Mouse (Mus musculus) limb, embryonic 12.5 days (tissue): ENCODE data around the gene Arhgef19. TPM values are rescaled to one million over a fixed set of nuclear protein-coding genes. Genes with fewer than 3 reads are reported as not detected.

ENCODE experiments used
- ATAC-seq: fragments of 200-750 bp; cut with Nextera tagmentation; 2 replicates; pipeline ENCODE4 v1.8.0; 2017; ENCODE audit warnings: low read depth, moderate TSS enrichment; ENCODE audit not compliant: insufficient number of reproducible peaks, insufficient read depth, low FRiP score, low TSS enrichment
- H3K27ac ChIP-seq: fragments of 300-500 bp; sonication (generic); 2 replicates; pipeline ENCODE4 v1.5.1; 2016; ENCODE audit warnings: mild to moderate bottlenecking, moderate library complexity
- H3K27me3 ChIP-seq: fragments of 300-500 bp; sonication (generic); 2 replicates; pipeline ENCODE4 v1.6.1; 2016; ENCODE audit warnings: mild to moderate bottlenecking, moderate library complexity
- H3K36me3 ChIP-seq: fragments of 300-500 bp; sonication (generic); 2 replicates; pipeline ENCODE4 v1.6.1; 2016; ENCODE audit warnings: mild to moderate bottlenecking, moderate library complexity
- H3K4me1 ChIP-seq: fragments of 300-500 bp; sonication (generic); replicated peaks from 2 replicates; pipeline ENCODE4 v1.6.1; 2016
- H3K4me2 ChIP-seq: fragments of 300-500 bp; sonication (generic); 2 replicates; pipeline ENCODE4 v1.6.1; 2016; ENCODE audit warnings: mild to moderate bottlenecking, moderate library complexity
- H3K4me3 ChIP-seq: fragments of 300-500 bp; sonication (generic); replicated peaks from 2 replicates; pipeline ENCODE4 v1.5.1; 2016; ENCODE audit warnings: mild to moderate bottlenecking
- H3K9ac ChIP-seq: fragments of 300-500 bp; sonication (generic); replicated peaks from 2 replicates; pipeline ENCODE4 v1.6.1; 2016; ENCODE audit warnings: mild to moderate bottlenecking, moderate library complexity
- H3K9me3 ChIP-seq: fragments of 300-500 bp; sonication (generic); 2 replicates; pipeline ENCODE4 v1.6.1; 2016; ENCODE audit warnings: mild to moderate bottlenecking, moderate library complexity
- WGBS: fragments of 180-500 bp; shearing (Covaris S2); methylation state at CpG from one replicate; pipeline ENCODE4 v1.1.7; 2016; 5-methylcytosine and 5-hydroxymethylcytosine counted together
- polyA plus RNA-seq: library from polyadenylated mRNA; unstranded; fragments of >200 nt; fragmentation: Nextera tagmentation; extraction: Ambion mirVana; gene quantifications from 2 replicates; pipeline ENCODE4 v1.2.1, GENCODE M21; 2016

Arhgef19 gene
- polyA plus RNA-seq, 1 experiment from 2014 or later: 9.1 TPM

GRCm38 (mm10) chr4:141238492-141239387 lies 559 bp upstream of the Arhgef19 start:
- WGBS: 6% methylated on average over 20 of the region's 20 CpGs
- H3K9me3 ChIP-seq: no peaks in the 10 kb centered on the region
- no peak for ATAC-seq
- no peak overlapping the region for H3K27ac ChIP-seq
- no peaks in the 10 kb centered on the region for H3K36me3 ChIP-seq
- H3K4me2 ChIP-seq: peak overlapping the region; percentile 69
- H3K4me3 ChIP-seq: peak overlapping the region; percentile 41
- peak overlapping the region; percentile 19; the same call in 1 of the 2 replicates for H3K9ac ChIP-seq
- H3K27me3 ChIP-seq: peaks cover 79% of the 10 kb centered on the region
- H3K4me1 ChIP-seq: peaks cover 37% of the 10 kb centered on the region

GRCm38 (mm10) chr4:141240617-141241016 lies 1.3 kb downstream of the Arhgef19 start:
- H3K4me3 ChIP-seq: peak overlapping the region; percentile 2; the same call in 1 of the 2 replicates
- WGBS: 2% methylated on average over 14 of the region's 14 CpGs

GRCm38 (mm10) chr4:141241861-141242260 lies 2.6 kb downstream of the Arhgef19 start:
- H3K27me3 ChIP-seq: peaks cover 98% of the 10 kb centered on the region
- no peak for ATAC-seq
- no peaks in the 10 kb centered on the region for H3K9me3 ChIP-seq
- H3K4me3 ChIP-seq: 0 out of 2 replicates have a peak overlapping the region, but pooled peaks have one; percentile 22
- WGBS: 28% methylated on average over 15 of the region's 15 CpGs
- no peak overlapping the region for H3K27ac ChIP-seq
- peaks cover 65% of the 10 kb centered on the region for H3K4me1 ChIP-seq
- H3K9ac ChIP-seq: no peak overlapping the region
- no peaks in the 10 kb centered on the region for H3K36me3 ChIP-seq
- peak overlapping the region; percentile 47 for H3K4me2 ChIP-seq

More at GRCm38 (mm10) chr4:141240617-141241016, 1.3 kb downstream of the Arhgef19 start:
- no peak overlapping the region for H3K9ac ChIP-seq
- peak overlapping the region; percentile 69 for H3K4me2 ChIP-seq
- peaks cover 53% of the 10 kb centered on the region for H3K4me1 ChIP-seq
- H3K27me3 ChIP-seq: peaks cover 95% of the 10 kb centered on the region
- H3K36me3 ChIP-seq: no peaks in the 10 kb centered on the region
- no peak overlapping the region for H3K27ac ChIP-seq
- ATAC-seq: no peak
- no peaks in the 10 kb centered on the region for H3K9me3 ChIP-seq

DNA sequence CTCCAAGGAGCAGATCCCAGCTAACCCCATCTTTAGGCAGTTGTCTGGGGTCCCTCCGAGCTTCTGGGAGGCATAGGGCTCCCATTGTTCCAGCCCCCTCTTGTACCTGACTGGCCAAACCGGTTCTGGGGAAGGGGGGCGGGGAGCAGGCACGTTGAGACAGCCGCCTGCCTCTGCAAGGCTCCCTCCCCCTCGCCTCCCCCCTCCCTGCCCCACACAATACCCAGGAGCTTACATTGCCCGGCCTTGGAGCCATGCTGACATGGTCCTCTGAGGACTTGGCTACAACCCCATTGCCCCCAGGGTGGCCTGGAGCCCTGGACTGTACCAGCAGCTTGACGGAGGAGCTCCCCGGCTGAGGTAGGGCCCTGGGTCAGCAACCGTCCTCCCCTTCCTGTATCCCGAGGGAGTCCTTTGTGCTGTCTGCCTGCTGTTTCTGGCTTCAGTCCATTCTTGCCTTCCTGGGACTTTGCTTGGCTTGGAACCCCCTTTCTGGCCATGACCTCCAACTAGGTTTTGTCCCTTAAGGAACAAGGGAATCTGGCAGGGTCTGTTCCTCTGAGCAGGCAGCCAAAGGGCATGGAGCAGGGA lies 3.4 kb downstream of the Arhgef19 start:
- 8% methylated on average over 11 of the region's 11 CpGs for WGBS
- no peak for ATAC-seq
- H3K9ac ChIP-seq: peak overlapping the region; percentile 14

DNA sequence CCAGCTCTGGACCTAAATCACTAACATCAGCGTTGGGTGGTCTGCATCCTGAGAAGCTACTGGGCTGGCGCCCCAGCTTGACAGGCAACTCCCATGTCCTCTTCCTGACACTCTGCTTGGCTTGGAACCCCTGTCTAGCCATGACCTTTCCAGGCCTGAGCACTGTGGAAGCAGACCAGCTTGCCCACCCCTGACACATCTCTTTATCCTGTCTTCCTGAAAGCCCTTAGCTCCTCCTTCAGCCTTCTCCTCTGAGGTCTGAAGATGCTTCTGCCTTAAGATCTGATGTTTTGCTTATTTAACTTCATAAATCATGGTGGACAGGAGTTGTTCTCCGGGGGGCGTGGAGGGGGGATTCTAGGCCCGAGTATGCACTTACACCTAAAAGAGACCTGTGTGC lies 4.3 kb downstream of the Arhgef19 start:
- Histone ChIP-seq H3K4me1 (peaks cover 83% of the 10 kb centered on the region), H3K36me3 (no peaks in the 10 kb centered on the region), H3K27me3 (peaks cover 100% of the 10 kb centered on the region), H3K27ac (no peak overlapping the region), H3K9me3 (no peaks in the 10 kb centered on the region), H3K9ac (no peak overlapping the region), H3K4me3 (0 out of 2 replicates have a peak overlapping the region, but pooled peaks have one; percentile 22), H3K4me2 (peak overlapping the region; percentile 47)
- no peak for ATAC-seq
- 65% methylated on average over 5 of the region's 5 CpGs for WGBS

More for the DNA sequence above, 3.4 kb downstream of the Arhgef19 start:
- no peaks in the 10 kb centered on the region for H3K9me3 ChIP-seq
- H3K36me3 ChIP-seq: no peaks in the 10 kb centered on the region
- peaks cover 99% of the 10 kb centered on the region for H3K27me3 ChIP-seq
- H3K4me2 ChIP-seq: peak overlapping the region; percentile 47
- no peak overlapping the region for H3K27ac ChIP-seq
- peak overlapping the region; percentile 22 for H3K4me3 ChIP-seq
- H3K4me1 ChIP-seq: peaks cover 74% of the 10 kb centered on the region

DNA sequence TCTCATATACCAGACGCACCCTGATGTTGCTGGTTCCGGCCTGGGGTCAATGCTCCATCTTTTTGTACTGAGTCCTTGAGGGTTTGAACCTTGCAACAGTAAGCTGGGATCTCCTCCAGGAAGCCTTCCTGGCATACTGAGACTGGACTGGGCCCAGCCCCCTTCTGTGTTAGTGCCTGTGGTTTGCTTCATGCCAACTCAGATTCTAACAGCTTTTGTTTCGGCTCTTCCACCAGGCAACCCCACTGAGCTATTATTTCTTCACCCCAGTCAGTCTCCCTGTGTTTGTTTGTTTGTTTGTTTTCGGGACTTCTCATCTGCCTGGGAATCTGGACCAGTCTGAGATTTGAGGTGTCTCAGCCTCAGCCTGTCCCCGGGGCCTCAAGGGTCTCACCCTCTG lies 5.1 kb downstream of the Arhgef19 start:
- Histone ChIP-seq H3K9ac (no peak overlapping the region), H3K4me1 (peaks cover 79% of the 10 kb centered on the region)
- ATAC-seq: no peak

GRCm38 (mm10) chr4:141244931-141245425 lies 5.7 kb downstream of the Arhgef19 start:
- H3K4me1 ChIP-seq: peaks cover 74% of the 10 kb centered on the region
- 0 out of 2 replicates have a peak, but pooled peaks cover 3% of the 10 kb centered on the region for H3K36me3 ChIP-seq
- no peaks in the 10 kb centered on the region for H3K9me3 ChIP-seq
- peak overlapping the region; percentile 24 for H3K4me3 ChIP-seq
- peaks cover 99% of the 10 kb centered on the region for H3K27me3 ChIP-seq
- ATAC-seq: no peak
- 26% methylated on average over 9 of the region's 9 CpGs for WGBS
- 0 out of 2 replicates have a peak overlapping the region, but pooled peaks have one; percentile 34 for H3K9ac ChIP-seq
- peak overlapping the region; percentile 47 for H3K4me2 ChIP-seq
- H3K27ac ChIP-seq: peak overlapping the region; percentile 54; the same call in 1 of the 2 replicates

More for the DNA sequence above, 5.1 kb downstream of the Arhgef19 start:
- Histone ChIP-seq H3K27me3 (peaks cover 100% of the 10 kb centered on the region), H3K9me3 (no peaks in the 10 kb centered on the region), H3K4me3 (peak overlapping the region; percentile 24), H3K27ac (peak overlapping the region; percentile 54; the same call in 1 of the 2 replicates), H3K36me3 (0 out of 2 replicates have a peak, but pooled peaks cover 3% of the 10 kb centered on the region), H3K4me2 (peak overlapping the region; percentile 47)
- 53% methylated on average over 5 of the region's 5 CpGs for WGBS

- no peak for ATAC-seq
- 23% methylated on average over 24 of the region's 24 CpGs for WGBS
- Histone ChIP-seq H3K9me3 (no peaks in the 10 kb centered on the region), H3K27ac (no peak overlapping the region), H3K9ac (no peak overlapping the region), H3K4me2 (peak overlapping the region; percentile 70), H3K27me3 (peaks cover 99% of the 10 kb centered on the region), H3K4me3 (peak overlapping the region; percentile 51), H3K4me1 (peaks cover 62% of the 10 kb centered on the region), H3K36me3 (0 out of 2 replicates have a peak, but pooled peaks cover 3% of the 10 kb centered on the region)
These were observed 7.0 kb downstream of the Arhgef19 start for GRCm38 (mm10) chr4:141246089-141246997.

GRCm38 (mm10) chr4:141246998-141247350 lies 7.7 kb downstream of the Arhgef19 start:
- Histone ChIP-seq H3K36me3 (0 out of 2 replicates have a peak, but pooled peaks cover 3% of the 10 kb centered on the region), H3K4me1 (peaks cover 59% of the 10 kb centered on the region), H3K27me3 (peaks cover 98% of the 10 kb centered on the region), H3K9ac (no peak overlapping the region), H3K4me2 (peak overlapping the region; percentile 70), H3K4me3 (peak overlapping the region; percentile 51), H3K27ac (no peak overlapping the region), H3K9me3 (no peaks in the 10 kb centered on the region)
- 2% methylated on average over 17 of the region's 17 CpGs for WGBS
- no peak for ATAC-seq
